Mouse (Mus musculus): Measurements from ENCODE around the gene Wnt10b.
A peak's percentile ranks its signal among the peaks of the same experiment; 100 is the strongest.

- TF ChIP-seq CTCF (IDR thresholded peaks at IDR 0.05; ENCODE audit: borderline replicate concordance, insufficient read depth, low read depth, low read length) (peak; percentile 10; the same call in 1 of the 2 replicates), POLR2A (IDR thresholded peaks at IDR 0.05; ENCODE audit: borderline replicate concordance, insufficient read depth, low read length) (no peak)
These were observed 39.2 kb downstream of the Wnt10b start for GRCm38 (mm10) chr15:98738796-98739195.

Measured in cerebellum, adult 2 months (tissue).